Mouse (Mus musculus) lung, adult 2 months (tissue): ENCODE data around the gene Wdfy4.

Source experiments
- CTCF ChIP-seq: fragments of 200-500 bp; IDR thresholded peaks from 2 replicates; pipeline ENCODE4 v1.5.1; 2011; ENCODE audit warnings: mild to moderate bottlenecking, low read length, control low read depth; ENCODE audit not compliant: insufficient read depth
- POLR2A ChIP-seq: fragments of 200-500 bp; IDR thresholded peaks from 2 replicates; pipeline ENCODE4 v1.6.1; 2011; ENCODE audit warnings: low read depth, mild to moderate bottlenecking, control low read depth, low read length, borderline replicate concordance; ENCODE audit errors: extremely low read depth

- TF ChIP-seq CTCF (no peak), POLR2A (no peak)
Measured at GRCm38 (mm10) chr14:33036811-33037210, 148.5 kb downstream of the Wdfy4 start.
